Mouse (Mus musculus): ENCODE results near the gene Olfr705. TPM values are rescaled to one million over a fixed set of nuclear protein-coding genes. Genes with fewer than 3 reads are reported as not detected.
"Not testable (repeated sequence)": the region's sequence is repeated elsewhere in the genome, so short reads cannot be mapped to it uniquely, and the experiment has no call there.

Olfr705 gene
- total RNA-seq (2021): not detected

- intact Hi-C loops (cut with DNase I): no loop called here
- no peak for DNase-seq (ENCODE audit: extremely low spot score in 1 of 2, low spot score in 2 of 2)
Observed at GRCm38 (mm10) chr7:106876791-106877190, at the start of gene Olfr705. Olfr705 (minus strand) TSS chr7:106876891.

- DNase-seq (ENCODE audit: extremely low spot score in 1 of 2, low spot score in 2 of 2): peak in 1 of 2 experiments; percentile 21
- intact Hi-C loops (cut with DNase I): not testable (repeated sequence)
Observed at GRCm38 (mm10) chr7:106920961-106921360, 44.3 kb upstream of the Olfr705 start.

- intact Hi-C loops (cut with DNase I): no loop called here
- no peak for DNase-seq (ENCODE audit: extremely low spot score in 1 of 2, low spot score in 2 of 2)
Observed at GRCm38 (mm10) chr7:106907676-106908075, 31.0 kb upstream of the Olfr705 start, which contains the start of gene Olfr1532-ps1. Olfr1532-ps1 (plus strand) TSS chr7:106908001.

- intact Hi-C loops (cut with DNase I); DNase-seq (ENCODE audit: extremely low spot score in 1 of 2, low spot score in 2 of 2): not testable (repeated sequence)
Observed at GRCm38 (mm10) chr7:106901141-106901540, 24.4 kb upstream of the Olfr705 start, which contains the start of gene Olfr707. Olfr707 (minus strand) TSS chr7:106901241.

GRCm38 (mm10) chr7:106888062-106888461 lies 11.4 kb upstream of the Olfr705 start, which contains the start of gene Olfr706:
Olfr706 (minus strand) TSS chr7:106888162.
- DNase-seq (ENCODE audit: extremely low spot score in 1 of 2, low spot score in 2 of 2): no peak
- intact Hi-C loops (cut with DNase I): no loop called here

GRCm38 (mm10) chr7:106862885-106863284 lies 13.8 kb downstream of the Olfr705 start, which contains the start of gene Olfr704:
Olfr704 (plus strand) TSS chr7:106863185.
- no peak for DNase-seq (ENCODE audit: extremely low spot score in 1 of 2, low spot score in 2 of 2)
- intact Hi-C loops (cut with DNase I): no loop called here

GRCm38 (mm10) chr7:106843060-106843459 lies 33.6 kb downstream of the Olfr705 start, which contains the start of gene Olfr703:
Olfr703 (plus strand) TSS chr7:106843360.
- intact Hi-C loops (cut with DNase I): no loop called here
- DNase-seq (ENCODE audit: extremely low spot score in 1 of 2, low spot score in 2 of 2): no peak

- intact Hi-C loops (cut with DNase I): no loop called here
- no peak for DNase-seq (ENCODE audit: extremely low spot score in 1 of 2, low spot score in 2 of 2)
Observed at GRCm38 (mm10) chr7:106833793-106834192, 42.9 kb downstream of the Olfr705 start, which contains the start of gene Olfr702. Olfr702 (minus strand) TSS chr7:106833893.

Other genes with a start within 250 kb of the Olfr705 start
- not detected for gene Olfr693, start 196.3 kb downstream of the Olfr705 start, total RNA-seq (2021)
- not detected for gene Olfr694, start 185.1 kb downstream of the Olfr705 start, total RNA-seq (2021)
- gene Olfr695, start 160.5 kb downstream of the Olfr705 start, total RNA-seq (2021): not detected
- gene Olfr697, start 134.4 kb downstream of the Olfr705 start, total RNA-seq (2021): not detected
- gene Olfr698, start 121.5 kb downstream of the Olfr705 start, total RNA-seq (2021): not detected
- gene Olfr699, start 83.7 kb downstream of the Olfr705 start, total RNA-seq (2021): not detected
- gene Olfr700, start 68.1 kb downstream of the Olfr705 start, total RNA-seq (2021): not detected
- not detected for gene Olfr701, start 62.8 kb downstream of the Olfr705 start, total RNA-seq (2021)
- not detected for gene Olfr702, start 43.0 kb downstream of the Olfr705 start, total RNA-seq (2021)
- not detected for gene Olfr703, start 33.5 kb downstream of the Olfr705 start, total RNA-seq (2021)
- gene Olfr704, start 13.7 kb downstream of the Olfr705 start, total RNA-seq (2021): not detected
- not detected for gene Olfr706, start 11.3 kb upstream of the Olfr705 start, total RNA-seq (2021)
- not detected for gene Olfr707, start 24.4 kb upstream of the Olfr705 start, total RNA-seq (2021)
- gene Olfr1532-ps1, start 31.1 kb upstream of the Olfr705 start, total RNA-seq (2021): not detected
- not detected for gene Olfr709-ps1, start 55.3 kb upstream of the Olfr705 start, total RNA-seq (2021)
- not detected for gene Olfr710, start 71.4 kb upstream of the Olfr705 start, total RNA-seq (2021)
- not detected for gene Olfr6, start 87.0 kb upstream of the Olfr705 start, total RNA-seq (2021)
- gene Olfr711, start 98.6 kb upstream of the Olfr705 start, total RNA-seq (2021): not detected
- not detected for gene Olfr2, start 129.2 kb upstream of the Olfr705 start, total RNA-seq (2021)
- not detected for gene Olfr713, start 154.3 kb upstream of the Olfr705 start, total RNA-seq (2021)
- not detected for gene Olfr714, start 194.1 kb upstream of the Olfr705 start, total RNA-seq (2021)
- not detected for gene Olfr17, start 216.3 kb upstream of the Olfr705 start, total RNA-seq (2021)
- gene Olfr715b, start 233.5 kb upstream of the Olfr705 start, total RNA-seq (2021): not detected

All from left cerebral cortex, postnatal 10 days (tissue).